In genomic region chr8:122942803-122943713, GRCm38 (mm10) we compare ENCODE assay signal across 8 mouse cellular contexts.
A peak's percentile ranks its signal among the peaks of the same experiment; 100 is the strongest.
DNase-seq lines count a peak whose midpoint lies in the region; ATAC-seq and TF ChIP-seq lines count a peak whose summit lies in the region.

No protein-coding gene starts in this region.

- TF ChIP-seq CTCF in midbrain, postnatal 0 days (IDR thresholded peaks at IDR 0.05), result peak; percentile 38

- 59% methylated on average over 9 of the region's 9 CpGs for WGBS in midbrain, postnatal 0 days
- 89% methylated on average over 9 of the region's 9 CpGs for WGBS in limb, embryonic 10.5 days

- peak overlapping the region; percentile 18; the same call in 1 of the 2 replicates for H3K27ac ChIP-seq in midbrain, postnatal 0 days (ENCODE audit: low read depth, low read length)
- no peak overlapping the region for H3K27ac ChIP-seq in limb, embryonic 10.5 days

- H3K4me2 ChIP-seq in midbrain, postnatal 0 days (ENCODE audit: low read depth, low read length, poor library complexity, severe bottlenecking), result 0 out of 2 replicates have a peak overlapping the region, but pooled peaks have one; percentile 20

- no peaks in the 10 kb centered on the region for H3K36me3 ChIP-seq in midbrain, postnatal 0 days (ENCODE audit: insufficient read depth, low read length)
- H3K36me3 ChIP-seq in limb, embryonic 10.5 days, result 0 out of 2 replicates have a peak, but pooled peaks cover 3% of the 10 kb centered on the region

- peaks cover 18% of the 10 kb centered on the region for H3K4me1 ChIP-seq in midbrain, postnatal 0 days (ENCODE audit: insufficient read depth, low read length)
- H3K4me1 ChIP-seq in limb, embryonic 10.5 days, result peaks cover 22% of the 10 kb centered on the region

- no peak overlapping the region for H3K4me3 ChIP-seq in midbrain, postnatal 0 days (ENCODE audit: low read depth, low read length)
- no peak overlapping the region for H3K4me3 ChIP-seq in limb, embryonic 10.5 days

- H3K9ac ChIP-seq in midbrain, postnatal 0 days (replicated peaks; ENCODE audit: low read length, poor library complexity, severe bottlenecking), result no peak overlapping the region

- intact Hi-C loops in left cerebral cortex, postnatal 10 days (cut with DNase I), result no loop called here

- H3K9me3 ChIP-seq in midbrain, postnatal 0 days (ENCODE audit: low read length), result no peaks in the 10 kb centered on the region
- H3K9me3 ChIP-seq in limb, embryonic 10.5 days (replicated peaks), result no peaks in the 10 kb centered on the region

- DNase-seq in adrenal gland, postnatal 36 days, result peak; percentile 19 to 43
- no peak for DNase-seq in adrenal gland, adult 8-10 months
- DNase-seq in left cerebral cortex, postnatal 10 days (ENCODE audit: extremely low spot score in 1 of 2, low spot score in 2 of 2), result peak; percentile 29 to 42
- DNase-seq in left cerebral cortex, adult 8-10 months (ENCODE audit: low spot score in 2 of 2), result no peak
- peak; percentile 70 for DNase-seq in ZHBTc4 (ENCODE audit: low read depth, low spot score)
- DNase-seq in midbrain, postnatal 0 days (ENCODE audit: low spot score), result no peak
- no peak for DNase-seq in limb, embryonic 10.5 days (ENCODE audit: low spot score)
- no peak for DNase-seq in layer of hippocampus, adult 11-12 months (ENCODE audit: low spot score)

- ATAC-seq in midbrain, postnatal 0 days (ENCODE audit: low FRiP score), result no peak

- H3K27me3 ChIP-seq in midbrain, postnatal 0 days (ENCODE audit: insufficient read depth, low read length), result no peaks in the 10 kb centered on the region
- no peaks in the 10 kb centered on the region for H3K27me3 ChIP-seq in limb, embryonic 10.5 days (ENCODE audit: low read depth, poor library complexity, severe bottlenecking)

Comparison
In these comparisons a context has a peak if more than half of its experiments do, and no peak if none do; other contexts are left out.
1. DNase-seq: peak in adrenal gland, postnatal 36 days (2 of 2), left cerebral cortex, postnatal 10 days (2 of 2) and ZHBTc4 (single experiment); none in adrenal gland, adult 8-10 months (single experiment), left cerebral cortex, adult 8-10 months (0 of 2), midbrain, postnatal 0 days (single experiment), limb, embryonic 10.5 days (single experiment) and layer of hippocampus, adult 11-12 months (single experiment).